Mouse (Mus musculus) stomach, postnatal 0 days (tissue): Measurements from ENCODE around the gene Romo1.

Experiments used
- CTCF ChIP-seq: IDR thresholded peaks from 2 replicates; pipeline ENCODE4 v1.5.1; 2016; ENCODE audit warnings: antibody characterized with exemption, low read depth, mild to moderate bottlenecking, moderate library complexity
- EP300 ChIP-seq: optimal IDR thresholded peaks from 2 replicates; pipeline ENCODE3; 2016; ENCODE audit warnings: antibody characterized with exemption

DNA sequence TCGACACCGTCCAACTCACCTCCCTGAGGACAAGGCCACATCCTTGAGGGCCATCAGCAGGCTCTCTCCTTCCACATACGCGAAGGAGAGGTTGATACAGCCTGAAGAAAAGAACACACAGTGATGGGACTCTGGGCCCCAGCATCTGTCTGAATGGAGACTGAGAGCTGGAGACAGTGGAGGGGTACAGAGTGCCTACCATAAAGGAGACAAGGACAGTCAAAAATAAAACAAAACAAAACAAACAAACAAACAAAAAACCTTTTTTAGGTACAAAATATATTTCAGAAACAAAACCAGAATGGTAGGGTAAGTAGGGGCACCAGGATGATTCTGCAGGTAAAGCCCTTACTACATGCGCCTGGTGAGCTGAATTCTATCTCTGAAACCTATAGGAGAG is 16.8 kb upstream of the Romo1 start, which contains the start of gene Gm28036:
- TF ChIP-seq CTCF (no peak), EP300 (no peak)
